Mouse (Mus musculus) midbrain, postnatal 0 days (tissue): Measurements from ENCODE around the gene Fxyd2. TPM values are rescaled to one million over a fixed set of nuclear protein-coding genes. Genes with fewer than 3 reads are reported as not detected.

Source experiments
- ATAC-seq: fragments of 200-750 bp; cut with Nextera tagmentation; 2 replicates; pipeline ENCODE4 v1.8.0; 2017; ENCODE audit warnings: moderate number of reproducible peaks, mild to moderate bottlenecking, moderate TSS enrichment, moderate library complexity; ENCODE audit not compliant: low FRiP score
- DNase-seq: peaks from one replicate; pipeline ENCODE4 v3.0.0-alpha.2; 2015; ENCODE audit warnings: low spot score
- H3K27ac ChIP-seq: fragments of 300-500 bp; sonication (generic); 2 replicates; pipeline ENCODE4 v1.5.1; 2014; ENCODE audit warnings: low read depth, mild to moderate bottlenecking, low read length, mixed read lengths
- H3K27me3 ChIP-seq: fragments of 300-500 bp; sonication (generic); 2 replicates; pipeline ENCODE4 v1.6.1; 2014; ENCODE audit warnings: low read length, control low read depth, mixed read lengths; ENCODE audit not compliant: insufficient read depth
- H3K36me3 ChIP-seq: fragments of 300-500 bp; sonication (generic); 2 replicates; pipeline ENCODE4 v1.6.1; 2014; ENCODE audit warnings: low read length, control low read depth, mixed read lengths; ENCODE audit not compliant: insufficient read depth
- H3K4me1 ChIP-seq: fragments of 300-500 bp; sonication (generic); 2 replicates; pipeline ENCODE4 v1.6.1; 2014; ENCODE audit warnings: mild to moderate bottlenecking, control low read depth, antibody characterized with exemption, low read length, mixed read lengths; ENCODE audit not compliant: insufficient read depth
- H3K4me2 ChIP-seq: fragments of 300-500 bp; sonication (generic); 2 replicates; pipeline ENCODE4 v1.6.1; 2014; ENCODE audit warnings: low read depth, mild to moderate bottlenecking, low read length, mixed read lengths; ENCODE audit not compliant: poor library complexity, severe bottlenecking
- H3K4me3 ChIP-seq: fragments of 300-500 bp; sonication (generic); 2 replicates; pipeline ENCODE4 v1.5.1; 2014; ENCODE audit warnings: low read depth, mild to moderate bottlenecking, low read length, moderate library complexity
- H3K9ac ChIP-seq: fragments of 300-500 bp; sonication (generic); replicated peaks from 2 replicates; pipeline ENCODE4 v1.6.1; 2014; ENCODE audit warnings: mild to moderate bottlenecking, low read length, moderate library complexity, mixed read lengths; ENCODE audit not compliant: poor library complexity, severe bottlenecking
- H3K9me3 ChIP-seq: fragments of 300-500 bp; sonication (generic); 2 replicates; pipeline ENCODE4 v1.6.1; 2016; ENCODE audit warnings: low read length, control low read depth
- CTCF ChIP-seq: IDR thresholded peaks from 2 replicates; pipeline ENCODE4 v1.5.1; 2016; ENCODE audit warnings: antibody characterized with exemption, mild to moderate bottlenecking
- WGBS: fragments of 180-500 bp; shearing (Covaris S2); extraction: QIAGEN DNeasy Blood & Tissue Kit; methylation state at CpG from one replicate; pipeline ENCODE4 v1.1.7; 2014; 5-methylcytosine and 5-hydroxymethylcytosine counted together
- polyA plus RNA-seq: library from polyadenylated mRNA; unstranded; fragments of >200 nt; fragmentation: Nextera tagmentation; extraction: Ambion mirVana; gene quantifications from 2 replicates; pipeline ENCODE4 v1.2.1, GENCODE M21; 2015
- total RNA-seq: library from RNA; depleted of rRNA; stranded (reverse); fragments of >200 nt; gene quantifications from 2 replicates; pipeline ENCODE4 v1.2.3, GENCODE M21; 2014

Gene Fxyd2
- total and polyA plus RNA-seq, 2 experiments from 2014 or later: 21.0 to 40.8 TPM

- peak overlapping the region; percentile 76 for H3K27ac ChIP-seq
- H3K4me3 ChIP-seq: peak overlapping the region; percentile 77
- ATAC-seq (no peak), DNase-seq (peak; percentile 55)
- H3K27me3 ChIP-seq: 0 out of 2 replicates have a peak, but pooled peaks cover 2% of the 10 kb centered on the region
- peak overlapping the region; percentile 76 for H3K9ac ChIP-seq
- peak overlapping the region; percentile 87 for H3K4me2 ChIP-seq
- no peak for TF ChIP-seq CTCF
- no peaks in the 10 kb centered on the region for H3K9me3 ChIP-seq
- H3K36me3 ChIP-seq: no peaks in the 10 kb centered on the region
- WGBS: 36% methylated on average over 12 of the region's 12 CpGs
- peaks cover 14% of the 10 kb centered on the region; the same call in 1 of the 2 replicates for H3K4me1 ChIP-seq
These were observed 33.2 kb downstream of the Fxyd2 start for GRCm38 (mm10) chr9:45432639-45433038.

GRCm38 (mm10) chr9:45433119-45433518 is 33.6 kb downstream of the Fxyd2 start:
- DNase-seq: no peak
- Histone ChIP-seq H3K36me3 (no peaks in the 10 kb centered on the region), H3K9ac (peak overlapping the region; percentile 37), H3K4me1 (peaks cover 14% of the 10 kb centered on the region; the same call in 1 of the 2 replicates), H3K4me2 (peak overlapping the region; percentile 87), H3K27ac (peak overlapping the region; percentile 76), H3K27me3 (0 out of 2 replicates have a peak, but pooled peaks cover 2% of the 10 kb centered on the region), H3K9me3 (no peaks in the 10 kb centered on the region), H3K4me3 (peak overlapping the region; percentile 77)
- WGBS: 35% methylated on average over 9 of the region's 9 CpGs
- TF ChIP-seq CTCF: no peak
- ATAC-seq: no peak

- ATAC-seq: no peak
- no peak for TF ChIP-seq CTCF
These were observed 34.7 kb downstream of the Fxyd2 start for GRCm38 (mm10) chr9:45434171-45434570.

GRCm38 (mm10) chr9:45439025-45439424 is 39.6 kb downstream of the Fxyd2 start:
- Histone ChIP-seq H3K4me1 (peaks cover 13% of the 10 kb centered on the region), H3K9ac (no peak overlapping the region), H3K27me3 (no peaks in the 10 kb centered on the region), H3K4me2 (no peak overlapping the region), H3K36me3 (no peaks in the 10 kb centered on the region; the same call in 1 of the 2 replicates), H3K9me3 (no peaks in the 10 kb centered on the region), H3K27ac (no peak overlapping the region), H3K4me3 (no peak overlapping the region)
- ATAC-seq (no peak), DNase-seq (no peak)
- WGBS: 68% methylated on average over 4 of the region's 4 CpGs
- TF ChIP-seq CTCF: no peak

More at GRCm38 (mm10) chr9:45434171-45434570, 34.7 kb downstream of the Fxyd2 start:
- Histone ChIP-seq H3K36me3 (no peaks in the 10 kb centered on the region), H3K4me3 (no peak overlapping the region), H3K27me3 (0 out of 2 replicates have a peak, but pooled peaks cover 2% of the 10 kb centered on the region), H3K9ac (no peak overlapping the region), H3K9me3 (no peaks in the 10 kb centered on the region), H3K27ac (peak overlapping the region; percentile 76), H3K4me1 (peaks cover 14% of the 10 kb centered on the region; the same call in 1 of the 2 replicates), H3K4me2 (peak overlapping the region; percentile 87; the same call in 1 of the 2 replicates)
- WGBS: 52% methylated on average over 2 of the region's 2 CpGs
- DNase-seq: no peak

GRCm38 (mm10) chr9:45440083-45440784 is 40.8 kb downstream of the Fxyd2 start:
- Histone ChIP-seq H3K27ac (no peak overlapping the region), H3K4me1 (peaks cover 7% of the 10 kb centered on the region; the same call in 1 of the 2 replicates), H3K9ac (no peak overlapping the region), H3K4me2 (no peak overlapping the region), H3K36me3 (no peaks in the 10 kb centered on the region; the same call in 1 of the 2 replicates), H3K9me3 (no peaks in the 10 kb centered on the region), H3K4me3 (no peak overlapping the region), H3K27me3 (no peaks in the 10 kb centered on the region)
- DNase-seq (no peak), ATAC-seq (no peak)
- 70% methylated on average over 16 of the region's 16 CpGs for WGBS
- TF ChIP-seq CTCF: no peak

- ATAC-seq: no peak
- Histone ChIP-seq H3K36me3 (peaks cover 6% of the 10 kb centered on the region), H3K27ac (no peak overlapping the region), H3K4me1 (peaks cover 4% of the 10 kb centered on the region; the same call in 1 of the 2 replicates), H3K9me3 (no peaks in the 10 kb centered on the region), H3K4me3 (no peak overlapping the region), H3K27me3 (no peaks in the 10 kb centered on the region), H3K9ac (no peak overlapping the region), H3K4me2 (no peak overlapping the region)
- no peak for DNase-seq
- 90% methylated on average over 5 of the region's 5 CpGs for WGBS
- no peak for TF ChIP-seq CTCF
These were observed 44.9 kb downstream of the Fxyd2 start for GRCm38 (mm10) chr9:45444251-45444798.
